ENCODE assay signal across 9 mouse cellular contexts in the genomic region with DNA sequence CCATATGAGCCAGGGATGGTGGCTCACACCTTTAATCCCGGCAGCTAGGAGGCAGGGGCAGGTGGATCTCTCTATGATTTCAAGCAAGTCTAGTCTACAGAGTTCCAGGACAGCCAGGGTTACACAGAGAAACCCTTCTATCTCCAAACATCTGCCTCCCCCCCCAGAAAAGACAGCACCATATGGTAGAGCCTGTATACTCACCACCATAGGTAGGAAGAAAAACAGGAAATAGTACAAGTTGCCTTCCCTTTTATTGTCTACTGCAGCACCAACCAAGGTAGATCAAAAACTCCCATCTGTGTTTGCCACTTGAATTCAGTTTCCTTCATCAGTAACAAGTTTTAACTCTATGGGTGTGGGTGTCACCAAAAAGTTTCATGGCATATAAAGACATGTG. TPM values are rescaled to one million over a fixed set of nuclear protein-coding genes. Genes with fewer than 3 reads are reported as not detected.
DNase-seq lines count a peak whose midpoint lies in the region; ATAC-seq and TF ChIP-seq lines count a peak whose summit lies in the region.
"Had no signal": no experiment of that assay in that cellular context is flagged by ENCODE, and none has a peak within 500 bp of the region (broad histone marks: within the 10 kb centered on the region; RNA-seq: fewer than 3 reads in every experiment).

No protein-coding gene starts in this region.

- ATAC-seq in heart, embryonic 11.5 days (replicated peaks; ENCODE audit: insufficient number of reproducible peaks, low FRiP score, low TSS enrichment) = no peak
- no peak for ATAC-seq in forebrain, postnatal 0 days
- ATAC-seq in liver, embryonic 15.5 days (ENCODE audit: insufficient read depth) = no peak

- TF ChIP-seq RAD21 in CH12.LX (IDR thresholded peaks at IDR 0.05; ENCODE audit: low read depth, low read length) = no peak

- no peak for DNase-seq in heart, adult 8-10 months (ENCODE audit: low spot score)
- no peak for DNase-seq in CH12.LX (ENCODE audit: extremely low read depth)
- DNase-seq in forebrain, postnatal 0 days = no peak
- no peak for DNase-seq in Muller cell, postnatal 12 days (ENCODE audit: inconsistent ontology term)
- no peak for DNase-seq in kidney, postnatal 14 days
- no peak for DNase-seq in urinary bladder, postnatal 10 days (ENCODE audit: low spot score)
- DNase-seq: lung, adult 18-20 months had no signal

- no peak overlapping the region for H3K27ac ChIP-seq in heart, embryonic 11.5 days (ENCODE audit: low read depth, low read length)
- no peak overlapping the region for H3K27ac ChIP-seq in CH12.LX (ENCODE audit: insufficient read depth, low read depth)
- H3K27ac ChIP-seq in forebrain, postnatal 0 days (ENCODE audit: low read depth, low read length) = no peak overlapping the region
- H3K27ac ChIP-seq in liver, embryonic 15.5 days (replicated peaks) = no peak overlapping the region

- H3K27me3 ChIP-seq in heart, embryonic 11.5 days (ENCODE audit: control insufficient read depth, insufficient read depth, low read length) = no peaks in the 10 kb centered on the region
- H3K27me3 ChIP-seq in CH12.LX (replicated peaks) = no peaks in the 10 kb centered on the region
- H3K27me3 ChIP-seq in forebrain, postnatal 0 days (ENCODE audit: insufficient read depth, low read length) = no peaks in the 10 kb centered on the region
- no peaks in the 10 kb centered on the region for H3K27me3 ChIP-seq in liver, embryonic 15.5 days

- TF ChIP-seq POLR2A in CH12.LX (IDR thresholded peaks at IDR 0.05; ENCODE audit: low read depth, low read length) = no peak

- peaks cover 21% of the 10 kb centered on the region for H3K36me3 ChIP-seq in heart, embryonic 11.5 days (ENCODE audit: control insufficient read depth, insufficient read depth, low read length)
- H3K36me3 ChIP-seq in CH12.LX (replicated peaks in 1 of 2; ENCODE audit: control insufficient read depth in 1 of 2, insufficient read depth in 1 of 2, low read length in 1 of 2) = peaks cover 44 to 48% of the 10 kb centered on the region in 2 experiments
- peaks cover 40% of the 10 kb centered on the region for H3K36me3 ChIP-seq in forebrain, postnatal 0 days (ENCODE audit: insufficient read depth)
- H3K36me3 ChIP-seq in liver, embryonic 15.5 days (replicated peaks) = peaks cover 42% of the 10 kb centered on the region

- in situ Hi-C loops in CH12.LX (cut with MboI; ENCODE audit: low pct_ligation_motif_present, low pct_unique_long_range_greater_than_20kb, low sequenced_read_pairs) = no loop called here

- no peak for TF ChIP-seq CTCF in CH12.LX (conservative IDR thresholded peaks at IDR 0.05 in 1 of 2, IDR thresholded peaks at IDR 0.05 in 1 of 2; ENCODE audit: low read depth in 2 of 2, low read length in 2 of 2)
- TF ChIP-seq CTCF in forebrain, postnatal 0 days (IDR thresholded peaks at IDR 0.05; ENCODE audit: low read depth) = no peak

- no peaks in the 10 kb centered on the region for H3K9me3 ChIP-seq in heart, embryonic 11.5 days (replicated peaks; ENCODE audit: control insufficient read depth, low read length)
- no peaks in the 10 kb centered on the region for H3K9me3 ChIP-seq in CH12.LX (replicated peaks; ENCODE audit: low read length)
- no peaks in the 10 kb centered on the region for H3K9me3 ChIP-seq in forebrain, postnatal 0 days (ENCODE audit: low read length)
- H3K9me3 ChIP-seq in liver, embryonic 15.5 days (replicated peaks) = no peaks in the 10 kb centered on the region

- peaks cover 7% of the 10 kb centered on the region for H3K4me1 ChIP-seq in heart, embryonic 11.5 days (ENCODE audit: control insufficient read depth, insufficient read depth, low read length)
- peaks cover 0 to 31% of the 10 kb centered on the region in 2 experiments; a peak in 3 of 4 replicates for H3K4me1 ChIP-seq in CH12.LX (ENCODE audit: control insufficient read depth in 1 of 2, insufficient read depth in 2 of 2)
- peaks cover 8% of the 10 kb centered on the region; the same call in 1 of the 2 replicates for H3K4me1 ChIP-seq in forebrain, postnatal 0 days (ENCODE audit: insufficient read depth)
- peaks cover 26% of the 10 kb centered on the region for H3K4me1 ChIP-seq in liver, embryonic 15.5 days (replicated peaks)

- 73% methylated on average over 1 of the region's 1 CpGs for WGBS in heart, embryonic 11.5 days (ENCODE audit: insufficient replicate concordance)
- 83% methylated on average over 1 of the region's 1 CpGs for WGBS in forebrain, postnatal 0 days
- 80% methylated on average over 1 of the region's 1 CpGs for WGBS in liver, embryonic 15.5 days (ENCODE audit: insufficient replicate concordance)

- peak overlapping the region; percentile 76 for H3K4me2 ChIP-seq in heart, embryonic 11.5 days
- peak overlapping the region; percentile 96 for H3K4me2 ChIP-seq in CH12.LX (ENCODE audit: insufficient read depth, low read depth, poor library complexity, severe bottlenecking)
- H3K4me2 ChIP-seq in forebrain, postnatal 0 days (ENCODE audit: low read depth) = peak overlapping the region; percentile 83; the same call in 1 of the 2 replicates
- peak overlapping the region; percentile 98 for H3K4me2 ChIP-seq in liver, embryonic 15.5 days

- peak overlapping the region; percentile 82; the same call in 1 of the 2 replicates for H3K4me3 ChIP-seq in heart, embryonic 11.5 days (ENCODE audit: low read depth, low read length)
- peak overlapping the region; percentile 69 to 91 (median 75) for H3K4me3 ChIP-seq in CH12.LX (replicated peaks in 1 of 3; ENCODE audit: low read depth in 2 of 3, low read length in 2 of 3, poor library complexity in 1 of 3)
- H3K4me3 ChIP-seq in forebrain, postnatal 0 days (ENCODE audit: low read depth, low read length) = no peak overlapping the region
- H3K4me3 ChIP-seq in liver, embryonic 15.5 days (replicated peaks) = peak overlapping the region; percentile 82

- dilution Hi-C loops in CH12.LX (cut with MboI; ENCODE audit: extremely low pct_ligation_motif_present, extremely low pct_unique_long_range_greater_than_20kb, low sequenced_read_pairs) = no loop called here

- TF ChIP-seq EP300 in CH12.LX (IDR thresholded peaks at IDR 0.05; ENCODE audit: low read length) = no peak

- peak overlapping the region; percentile 84 for H3K9ac ChIP-seq in heart, embryonic 11.5 days (ENCODE audit: low read depth, low read length)
- peak overlapping the region; percentile 65 for H3K9ac ChIP-seq in CH12.LX (ENCODE audit: insufficient read depth, low read depth)
- no peak overlapping the region for H3K9ac ChIP-seq in forebrain, postnatal 0 days
- H3K9ac ChIP-seq in liver, embryonic 15.5 days = peak overlapping the region; percentile 84; the same call in 1 of the 2 replicates

- peaks cover 20% of the 10 kb centered on the region for H3K79me2 ChIP-seq in CH12.LX (replicated peaks; ENCODE audit: control insufficient read depth, extremely low read depth, insufficient read depth, poor library complexity, severe bottlenecking)

RNA-seq across cellular contexts. Expression of gene Abcf2, which starts 1.3 kb away (rescaled TPM):
- 75.6 and 78.6 TPM in 2 replicates for polyA plus RNA-seq in heart, embryonic 11.5 days (2014; fragmentation: Nextera tagmentation; extraction: Ambion mirVana)
- 10 to 100 TPM; 53.6 to 60.6 (median 56.2) TPM for total RNA-seq in heart, adult 8-10 months (2022)
- 118 and 152 TPM in 2 replicates for total RNA-seq in CH12.LX (2012; rRNA removed)
- 162 and 169 TPM in 2 replicates for total RNA-seq in CH12.LX (2014; rRNA removed)
- 160 and 162 TPM in 2 replicates for polyA plus RNA-seq in CH12.LX (2012; ENCODE audit: insufficient read length, low read depth)
- 59.8 and 66.2 TPM in 2 replicates for total RNA-seq in forebrain, postnatal 0 days (2014; rRNA removed)
- 73.7 and 80.8 TPM in 2 replicates for polyA plus RNA-seq in forebrain, postnatal 0 days (2015; fragmentation: Nextera tagmentation; extraction: Ambion mirVana)
- 43.2 and 44.4 TPM in 2 replicates for polyA plus RNA-seq in liver, embryonic 15.5 days (2015; fragmentation: Nextera tagmentation; extraction: Ambion mirVana)

RNA-seq across cellular contexts. Expression of gene Chpf2, which starts 10.6 kb away (rescaled TPM):
- polyA plus RNA-seq in heart, embryonic 11.5 days (2014; fragmentation: Nextera tagmentation; extraction: Ambion mirVana) = 8.1 and 9.8 TPM in 2 replicates
- 1 to 10 TPM; 7.4 to 9.5 (median 7.7) TPM for total RNA-seq in heart, adult 8-10 months (2022)
- total RNA-seq in CH12.LX (2012; rRNA removed) (20.4 and 25.5 TPM in 2 replicates), CH12.LX (2014; rRNA removed) (11.2 and 11.9 TPM in 2 replicates)
- 22.8 and 26.9 TPM in 2 replicates for polyA plus RNA-seq in CH12.LX (2012; ENCODE audit: insufficient read length, low read depth)
- 25.0 and 33.5 TPM in 2 replicates for total RNA-seq in forebrain, postnatal 0 days (2014; rRNA removed)
- polyA plus RNA-seq in forebrain, postnatal 0 days (2015; fragmentation: Nextera tagmentation; extraction: Ambion mirVana) = 18.7 and 21.3 TPM in 2 replicates
- polyA plus RNA-seq in liver, embryonic 15.5 days (2015; fragmentation: Nextera tagmentation; extraction: Ambion mirVana) = 10.5 and 13.4 TPM in 2 replicates

RNA-seq across cellular contexts. Expression of gene 4931409K22Rik, which starts 19.3 kb away (rescaled TPM):
- not detected in 2 replicates for polyA plus RNA-seq in heart, embryonic 11.5 days (2014; fragmentation: Nextera tagmentation; extraction: Ambion mirVana)
- total RNA-seq in heart, adult 8-10 months (2022) = not detected
- total RNA-seq in CH12.LX (2012; rRNA removed) = not detected in 2 replicates
- not detected in 2 replicates for total RNA-seq in CH12.LX (2014; rRNA removed)
- polyA plus RNA-seq in CH12.LX (2012; ENCODE audit: insufficient read length, low read depth) = not detected in 2 replicates
- not detected in 2 replicates for total RNA-seq in forebrain, postnatal 0 days (2014; rRNA removed)
- 0.11 TPM in 1 of 2 replicates, not detected in the other for polyA plus RNA-seq in forebrain, postnatal 0 days (2015; fragmentation: Nextera tagmentation; extraction: Ambion mirVana)
- polyA plus RNA-seq in liver, embryonic 15.5 days (2015; fragmentation: Nextera tagmentation; extraction: Ambion mirVana) = not detected in 2 replicates

RNA-seq across cellular contexts. Expression of gene Asb10, which starts 35.2 kb away (rescaled TPM):
- polyA plus RNA-seq in heart, embryonic 11.5 days (2014; fragmentation: Nextera tagmentation; extraction: Ambion mirVana) = 3.2 and 3.4 TPM in 2 replicates
- total RNA-seq in heart, adult 8-10 months (2022) = 100 to 1,000 TPM in 2 of 4 experiments, 10 to 100 TPM in 2; 97.3 to 112 (median 103) TPM
- total RNA-seq in CH12.LX (2012; rRNA removed) (not detected in 2 replicates), CH12.LX (2014; rRNA removed) (not detected in 2 replicates)
- polyA plus RNA-seq in CH12.LX (2012; ENCODE audit: insufficient read length, low read depth) = not detected in 2 replicates
- 0.43 TPM in 1 of 2 replicates, not detected in the other for total RNA-seq in forebrain, postnatal 0 days (2014; rRNA removed)
- polyA plus RNA-seq in forebrain, postnatal 0 days (2015; fragmentation: Nextera tagmentation; extraction: Ambion mirVana) = 0.21 and 0.22 TPM in 2 replicates
- polyA plus RNA-seq in liver, embryonic 15.5 days (2015; fragmentation: Nextera tagmentation; extraction: Ambion mirVana) = 0.07 and 0.12 TPM in 2 replicates

RNA-seq across cellular contexts. Expression of gene Smarcd3, which starts 48.3 kb away (rescaled TPM):
- polyA plus RNA-seq in heart, embryonic 11.5 days (2014; fragmentation: Nextera tagmentation; extraction: Ambion mirVana) = 73.2 and 76.1 TPM in 2 replicates
- 10 to 100 TPM; 56.8 to 62.6 (median 60.6) TPM for total RNA-seq in heart, adult 8-10 months (2022)
- 1.3 and 1.5 TPM in 2 replicates for total RNA-seq in CH12.LX (2012; rRNA removed)
- total RNA-seq in CH12.LX (2014; rRNA removed) = not detected in 2 replicates
- 2.2 and 2.8 TPM in 2 replicates for polyA plus RNA-seq in CH12.LX (2012; ENCODE audit: insufficient read length, low read depth)
- 265 and 272 TPM in 2 replicates for total RNA-seq in forebrain, postnatal 0 days (2014; rRNA removed)
- 162 and 168 TPM in 2 replicates for polyA plus RNA-seq in forebrain, postnatal 0 days (2015; fragmentation: Nextera tagmentation; extraction: Ambion mirVana)
- 1.3 and 1.5 TPM in 2 replicates for polyA plus RNA-seq in liver, embryonic 15.5 days (2015; fragmentation: Nextera tagmentation; extraction: Ambion mirVana)
